Mouse (Mus musculus): Measurements from ENCODE around the gene Bcl11a. TPM values are rescaled to one million over a fixed set of nuclear protein-coding genes. Genes with fewer than 3 reads are reported as not detected.

Gene Bcl11a
- polyA plus RNA-seq (2012; rRNA removed) = 24.2 and 26.2 TPM in 2 replicates

DNA sequence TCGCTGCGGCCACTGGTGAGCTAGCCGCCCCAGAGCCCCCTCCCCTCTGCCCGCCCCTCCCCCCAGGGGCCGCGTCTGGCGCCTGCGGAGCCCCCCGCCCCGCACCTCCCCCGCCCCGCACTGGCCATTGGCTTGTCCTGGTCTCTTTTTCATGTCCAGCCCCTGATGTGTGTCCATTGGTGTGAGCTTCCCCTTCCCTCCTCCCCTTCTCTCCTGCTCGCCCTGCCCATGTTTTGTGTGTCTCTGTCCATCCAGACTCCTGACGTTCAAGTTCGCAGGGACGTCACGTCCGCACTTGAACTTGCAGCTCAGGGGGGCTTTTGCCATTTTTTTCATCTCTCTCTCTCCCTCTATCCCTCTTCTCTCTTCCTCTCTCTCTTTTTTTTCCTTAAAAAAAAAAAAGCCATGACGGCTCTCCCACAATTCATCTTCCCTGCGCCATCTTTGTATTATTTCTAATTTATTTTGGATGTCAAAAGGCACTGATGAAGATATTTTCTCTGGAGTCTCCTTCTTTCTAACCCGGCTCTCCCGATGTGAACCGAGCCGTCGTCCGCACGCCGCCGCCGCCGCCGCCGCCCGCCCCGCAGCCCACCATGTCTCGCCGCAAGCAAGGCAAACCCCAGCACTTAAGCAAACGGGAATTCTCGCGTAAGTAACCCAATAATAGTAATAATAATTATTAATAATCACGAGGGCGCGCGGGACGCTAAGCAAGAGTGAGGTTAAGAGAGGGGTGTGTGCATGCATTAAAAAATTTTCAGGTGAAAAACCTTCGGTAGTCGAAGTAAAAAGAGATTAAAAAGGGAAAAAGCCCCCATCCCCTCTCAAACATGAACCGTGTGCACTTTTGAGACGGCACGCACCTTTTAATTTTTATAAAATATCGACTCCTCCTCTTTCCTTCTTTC is at the start of gene Bcl11a:
TSS of gene Bcl11a (plus strand) at position 262 of the 911 bp plus-strand sequence.
- H3K4me1 ChIP-seq (ENCODE audit: control insufficient read depth, insufficient read depth, insufficient read length) = no peaks in the 10 kb centered on the region; the same call in 1 of the 2 replicates
- peaks cover 4% of the 10 kb centered on the region; the same call in 1 of the 2 replicates for H3K27me3 ChIP-seq (ENCODE audit: control insufficient read depth, insufficient read depth, low read length)
- no peak for TF ChIP-seq POLR2A (IDR thresholded peaks at IDR 0.05; ENCODE audit: low read depth, low read length)
- TF ChIP-seq CTCF (IDR thresholded peaks at IDR 0.05; ENCODE audit: extremely low read depth, insufficient read depth, insufficient read length, insufficient replicate concordance) = no peak
- under 1% methylated on average over 38 of the region's 51 CpGs for WGBS
- peak in 1 of 2 experiments; percentile 51 for DNase-seq (ENCODE audit: low read depth in 1 of 2, low spot score in 2 of 2)
- peak within 1 kb of the TSS; percentile 70 for H3K4me3 ChIP-seq (ENCODE audit: extremely low read depth, insufficient read depth, insufficient read length)
- H3K27ac ChIP-seq (ENCODE audit: insufficient read depth, low read length) = peak within 1 kb of the TSS; percentile 96
- H3K36me3 ChIP-seq (ENCODE audit: control insufficient read depth, insufficient read depth, low read length) = peaks cover 4% of the 10 kb centered on the region; the same call in 1 of the 2 replicates

- WGBS = 76% methylated on average over 6 of the region's 6 CpGs
- DNase-seq (ENCODE audit: low read depth in 1 of 2, low spot score in 2 of 2) = no peak
- H3K27me3 ChIP-seq (ENCODE audit: control insufficient read depth, insufficient read depth, low read length) = no peaks in the 10 kb centered on the region
- no peaks in the 10 kb centered on the region for H3K36me3 ChIP-seq (ENCODE audit: control insufficient read depth, insufficient read depth, low read length)
- H3K4me1 ChIP-seq (ENCODE audit: control insufficient read depth, insufficient read depth, insufficient read length) = no peaks in the 10 kb centered on the region
- no peak overlapping the region for H3K4me3 ChIP-seq (ENCODE audit: extremely low read depth, insufficient read depth, insufficient read length)
- no peak overlapping the region for H3K27ac ChIP-seq (ENCODE audit: insufficient read depth, low read length)
- no peak for TF ChIP-seq CTCF (IDR thresholded peaks at IDR 0.05; ENCODE audit: extremely low read depth, insufficient read depth, insufficient read length, insufficient replicate concordance)
Observed at GRCm38 (mm10) chr11:24044025-24044424, 33.8 kb upstream of the Bcl11a start.

DNA sequence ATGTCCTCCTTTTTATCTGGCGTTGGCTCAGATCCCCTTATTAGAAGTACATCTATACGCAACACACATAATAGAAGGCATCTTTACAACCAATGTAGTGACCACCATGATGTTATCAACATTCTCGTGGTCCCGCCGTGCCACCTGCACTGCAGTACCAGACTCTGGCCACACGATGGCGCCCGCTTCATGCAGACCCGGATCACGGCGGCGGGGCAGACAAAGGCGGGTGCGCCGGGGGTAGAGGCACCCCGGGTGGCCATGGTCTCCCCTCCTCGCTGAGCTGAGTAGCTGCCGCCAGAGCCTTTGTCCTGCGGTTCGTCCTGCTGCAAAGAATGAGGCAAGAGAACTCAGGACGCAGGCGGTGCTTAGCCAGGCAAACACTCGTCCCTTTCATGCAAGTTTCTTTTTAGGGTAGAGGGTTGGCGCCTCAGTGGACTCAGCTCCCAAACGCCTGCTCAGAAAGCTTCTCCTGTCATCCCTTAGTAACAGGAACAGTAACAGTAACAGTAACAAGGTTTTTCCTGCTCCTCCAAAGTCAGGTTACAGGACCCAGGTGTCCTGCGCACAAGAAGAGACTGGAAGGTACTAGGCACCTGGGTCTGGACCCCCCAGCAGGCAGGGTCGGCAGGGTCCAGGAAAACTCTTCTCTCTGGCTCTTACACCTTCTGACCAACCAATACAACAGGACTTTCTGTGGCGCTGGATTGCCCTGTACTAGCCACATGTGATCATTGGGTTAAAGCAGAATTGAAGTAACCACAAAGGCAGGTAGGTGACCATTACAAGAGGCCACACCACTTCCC is 28.4 kb upstream of the Bcl11a start:
- peak overlapping the region; percentile 53 for H3K4me3 ChIP-seq (ENCODE audit: extremely low read depth, insufficient read depth, insufficient read length)
- no peaks in the 10 kb centered on the region for H3K4me1 ChIP-seq (ENCODE audit: control insufficient read depth, insufficient read depth, insufficient read length)
- no peak overlapping the region for H3K27ac ChIP-seq (ENCODE audit: insufficient read depth, low read length)
- TF ChIP-seq POLR2A (IDR thresholded peaks at IDR 0.05; ENCODE audit: low read depth, low read length) (no peak), CTCF (IDR thresholded peaks at IDR 0.05; ENCODE audit: extremely low read depth, insufficient read depth, insufficient read length, insufficient replicate concordance) (peak; percentile 99)
- H3K27me3 ChIP-seq (ENCODE audit: control insufficient read depth, insufficient read depth, low read length) = no peaks in the 10 kb centered on the region
- H3K36me3 ChIP-seq (ENCODE audit: control insufficient read depth, insufficient read depth, low read length) = no peaks in the 10 kb centered on the region
- DNase-seq (ENCODE audit: low read depth in 1 of 2, low spot score in 2 of 2) = peak; percentile 18 to 78
- WGBS = 7% methylated on average over 28 of the region's 28 CpGs

GRCm38 (mm10) chr11:24050032-24050757 is 27.7 kb upstream of the Bcl11a start:
- no peaks in the 10 kb centered on the region for H3K4me1 ChIP-seq (ENCODE audit: control insufficient read depth, insufficient read depth, insufficient read length)
- no peak overlapping the region for H3K27ac ChIP-seq (ENCODE audit: insufficient read depth, low read length)
- H3K4me3 ChIP-seq (ENCODE audit: extremely low read depth, insufficient read depth, insufficient read length) = no peak overlapping the region
- DNase-seq (ENCODE audit: low read depth in 1 of 2, low spot score in 2 of 2) = no peak
- H3K36me3 ChIP-seq (ENCODE audit: control insufficient read depth, insufficient read depth, low read length) = no peaks in the 10 kb centered on the region
- 83% methylated on average over 11 of the region's 11 CpGs for WGBS
- H3K27me3 ChIP-seq (ENCODE audit: control insufficient read depth, insufficient read depth, low read length) = no peaks in the 10 kb centered on the region
- no peak for TF ChIP-seq CTCF (IDR thresholded peaks at IDR 0.05; ENCODE audit: extremely low read depth, insufficient read depth, insufficient read length, insufficient replicate concordance)
- no peak for TF ChIP-seq POLR2A (IDR thresholded peaks at IDR 0.05; ENCODE audit: low read depth, low read length)

DNA sequence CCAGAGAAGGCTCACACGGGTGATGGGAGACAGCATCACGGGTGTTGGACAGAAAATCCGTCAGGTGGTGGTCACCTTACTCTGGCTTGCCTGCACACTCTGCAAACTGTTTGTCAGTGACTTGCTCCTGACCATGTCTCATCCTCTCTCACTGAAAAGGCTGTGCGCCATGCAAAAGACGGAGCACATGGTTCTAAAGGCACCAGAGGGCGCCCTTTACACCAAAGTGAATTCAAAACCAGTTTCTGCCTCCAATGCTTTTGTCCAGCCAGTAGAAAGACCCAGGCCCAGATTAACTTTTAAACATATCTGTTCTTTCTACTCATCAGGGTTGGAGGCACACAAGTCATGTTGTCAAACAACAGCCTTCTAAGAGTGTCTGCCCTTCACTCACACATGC is 25.0 kb upstream of the Bcl11a start:
- Histone ChIP-seq H3K4me3 (ENCODE audit: extremely low read depth, insufficient read depth, insufficient read length) (no peak overlapping the region), H3K4me1 (ENCODE audit: control insufficient read depth, insufficient read depth, insufficient read length) (no peaks in the 10 kb centered on the region), H3K27me3 (ENCODE audit: control insufficient read depth, insufficient read depth, low read length) (no peaks in the 10 kb centered on the region), H3K27ac (ENCODE audit: insufficient read depth, low read length) (no peak overlapping the region), H3K36me3 (ENCODE audit: control insufficient read depth, insufficient read depth, low read length) (no peaks in the 10 kb centered on the region)
- WGBS = 89% methylated on average over 6 of the region's 6 CpGs
- no peak for TF ChIP-seq CTCF (IDR thresholded peaks at IDR 0.05; ENCODE audit: extremely low read depth, insufficient read depth, insufficient read length, insufficient replicate concordance)
- TF ChIP-seq POLR2A (IDR thresholded peaks at IDR 0.05; ENCODE audit: low read depth, low read length) = no peak
- no peak for DNase-seq (ENCODE audit: low read depth in 1 of 2, low spot score in 2 of 2)

- Histone ChIP-seq H3K4me1 (ENCODE audit: control insufficient read depth, insufficient read depth, insufficient read length) (no peaks in the 10 kb centered on the region), H3K4me3 (ENCODE audit: extremely low read depth, insufficient read depth, insufficient read length) (no peak overlapping the region), H3K36me3 (ENCODE audit: control insufficient read depth, insufficient read depth, low read length) (no peaks in the 10 kb centered on the region), H3K27me3 (ENCODE audit: control insufficient read depth, insufficient read depth, low read length) (peaks cover 12% of the 10 kb centered on the region), H3K27ac (ENCODE audit: insufficient read depth, low read length) (no peak overlapping the region)
- 69% methylated on average over 1 of the region's 1 CpGs for WGBS
- no peak for DNase-seq (ENCODE audit: low read depth in 1 of 2, low spot score in 2 of 2)
- TF ChIP-seq CTCF (IDR thresholded peaks at IDR 0.05; ENCODE audit: extremely low read depth, insufficient read depth, insufficient read length, insufficient replicate concordance) (no peak), POLR2A (IDR thresholded peaks at IDR 0.05; ENCODE audit: low read depth, low read length) (no peak)
Observed at GRCm38 (mm10) chr11:24059137-24059536, 18.7 kb upstream of the Bcl11a start.

Measured in spleen, adult 2 months (tissue).